Mouse (Mus musculus) kidney, postnatal 0 days (tissue): ENCODE measurements around the gene Mtfmt. TPM values are rescaled to one million over a fixed set of nuclear protein-coding genes. Genes with fewer than 3 reads are reported as not detected.
A peak's percentile ranks its signal among the peaks of the same experiment; 100 is the strongest.

Experiments
- ATAC-seq: fragments of 200-750 bp; cut with Nextera tagmentation; replicated peaks from 2 replicates; pipeline ENCODE4 v1.8.0; 2017; ENCODE audit warnings: low read depth, moderate number of reproducible peaks, moderate TSS enrichment, moderate library complexity; ENCODE audit not compliant: low FRiP score
- DNase-seq: peaks from one replicate; pipeline ENCODE4 v3.0.0-alpha.2; 2016; ENCODE audit warnings: low spot score
- H3K27ac ChIP-seq: fragments of 300-500 bp; sonication (generic); 2 replicates; pipeline ENCODE4 v1.5.1; 2014; ENCODE audit warnings: mild to moderate bottlenecking
- H3K27me3 ChIP-seq: fragments of 300-500 bp; sonication (generic); 2 replicates; pipeline ENCODE4 v1.6.1; 2014; ENCODE audit warnings: low read length, mixed read lengths; ENCODE audit not compliant: insufficient read depth
- H3K36me3 ChIP-seq: fragments of 300-500 bp; sonication (generic); 2 replicates; pipeline ENCODE4 v1.6.1; 2014; ENCODE audit warnings: low read length, mixed read lengths; ENCODE audit not compliant: insufficient read depth
- H3K4me1 ChIP-seq: fragments of 300-500 bp; sonication (generic); replicated peaks from 2 replicates; pipeline ENCODE4 v1.6.1; 2014; ENCODE audit warnings: antibody characterized with exemption, low read length, mixed read lengths; ENCODE audit not compliant: insufficient read depth
- H3K4me2 ChIP-seq: fragments of 300-500 bp; sonication (generic); 2 replicates; pipeline ENCODE4 v1.6.1; 2014; ENCODE audit warnings: mild to moderate bottlenecking, low read length, moderate library complexity, mixed read lengths
- H3K4me3 ChIP-seq: fragments of 300-500 bp; sonication (generic); replicated peaks from 2 replicates; pipeline ENCODE4 v1.5.1; 2014; ENCODE audit warnings: low read depth, low read length
- H3K9ac ChIP-seq: fragments of 300-500 bp; sonication (generic); 2 replicates; pipeline ENCODE4 v1.6.1; 2014; ENCODE audit warnings: low read depth, low read length
- H3K9me3 ChIP-seq: fragments of 300-500 bp; sonication (generic); replicated peaks from 2 replicates; pipeline ENCODE4 v1.6.1; 2016; ENCODE audit warnings: low read length, inconsistent platforms, mixed read lengths
- CTCF ChIP-seq: IDR thresholded peaks from 2 replicates; pipeline ENCODE4 v1.5.1; 2016; ENCODE audit warnings: antibody characterized with exemption, low read depth, mild to moderate bottlenecking, moderate library complexity
- WGBS: fragments of 180-500 bp; shearing (Covaris S2); extraction: QIAGEN DNeasy Blood & Tissue Kit; methylation state at CpG from one replicate; pipeline ENCODE4 v1.1.7; 2014; 5-methylcytosine and 5-hydroxymethylcytosine counted together
- polyA plus RNA-seq: library from polyadenylated mRNA; unstranded; fragments of >200 nt; fragmentation: Nextera tagmentation; extraction: Ambion mirVana; gene quantifications from 2 replicates; pipeline ENCODE4 v1.2.1, GENCODE M21; 2015

Mtfmt gene
- polyA plus RNA-seq, 1 experiment from 2014 or later, result 19.2 TPM

- Histone ChIP-seq H3K9me3 (no peaks in the 10 kb centered on the region), H3K4me3 (no peak overlapping the region), H3K27me3 (peaks cover 8% of the 10 kb centered on the region; the same call in 1 of the 2 replicates), H3K4me1 (no peaks in the 10 kb centered on the region; the same call in 1 of the 2 replicates), H3K4me2 (no peak overlapping the region), H3K9ac (no peak overlapping the region), H3K27ac (no peak overlapping the region), H3K36me3 (no peaks in the 10 kb centered on the region)
- no peak for ATAC-seq
- 42% methylated on average over 2 of the region's 2 CpGs for WGBS
- no peak for DNase-seq
- TF ChIP-seq CTCF, result no peak
These were observed 42.0 kb upstream of the Mtfmt start for GRCm38 (mm10) chr9:65393606-65394005.

GRCm38 (mm10) chr9:65394360-65394759, 41.2 kb upstream of the Mtfmt start:
- H3K9ac ChIP-seq, result no peak overlapping the region
- TF ChIP-seq CTCF, result no peak
- H3K27ac ChIP-seq, result no peak overlapping the region
- no peak overlapping the region for H3K4me3 ChIP-seq
- ATAC-seq, result no peak
- no peaks in the 10 kb centered on the region for H3K9me3 ChIP-seq
- H3K27me3 ChIP-seq, result peaks cover 8% of the 10 kb centered on the region; the same call in 1 of the 2 replicates
- H3K4me1 ChIP-seq, result no peaks in the 10 kb centered on the region; the same call in 1 of the 2 replicates
- DNase-seq, result no peak
- no peaks in the 10 kb centered on the region for H3K36me3 ChIP-seq
- H3K4me2 ChIP-seq, result no peak overlapping the region
- WGBS, result 53% methylated on average over 2 of the region's 2 CpGs

GRCm38 (mm10) chr9:65398279-65398678, 37.3 kb upstream of the Mtfmt start, which contains the start of gene Rasl12:
TSS of gene Rasl12 (plus strand) at chr9:65398506.
- DNase-seq, result peak; percentile 76
- peak within 1 kb of the TSS; percentile 44 for H3K4me3 ChIP-seq
- H3K9me3 ChIP-seq, result no peaks in the 10 kb centered on the region
- peak; percentile 68; the same call in 1 of the 2 replicates for ATAC-seq
- under 1% methylated on average over 24 of the region's 24 CpGs for WGBS
- H3K27me3 ChIP-seq, result no peaks in the 10 kb centered on the region
- peak within 1 kb of the TSS; percentile 55 for H3K9ac ChIP-seq
- no peak within 1 kb of the TSS for H3K27ac ChIP-seq
- H3K4me1 ChIP-seq, result no peaks in the 10 kb centered on the region; the same call in 1 of the 2 replicates
- no peak for TF ChIP-seq CTCF
- no peaks in the 10 kb centered on the region for H3K36me3 ChIP-seq
- H3K4me2 ChIP-seq, result peak within 1 kb of the TSS; percentile 76

GRCm38 (mm10) chr9:65399934-65400333, 35.6 kb upstream of the Mtfmt start:
- no peak for DNase-seq
- no peak overlapping the region for H3K27ac ChIP-seq
- TF ChIP-seq CTCF, result no peak
- WGBS, result 78% methylated on average over 6 of the region's 6 CpGs
- no peak overlapping the region for H3K4me3 ChIP-seq
- H3K9me3 ChIP-seq, result no peaks in the 10 kb centered on the region
- H3K9ac ChIP-seq, result no peak overlapping the region
- ATAC-seq, result no peak
- H3K4me1 ChIP-seq, result no peaks in the 10 kb centered on the region; the same call in 1 of the 2 replicates
- H3K36me3 ChIP-seq, result no peaks in the 10 kb centered on the region
- H3K27me3 ChIP-seq, result no peaks in the 10 kb centered on the region
- no peak overlapping the region for H3K4me2 ChIP-seq

- 67% methylated on average over 15 of the region's 15 CpGs for WGBS
- TF ChIP-seq CTCF, result no peak
- H3K27ac ChIP-seq, result no peak overlapping the region
These were observed 31.0 kb upstream of the Mtfmt start for GRCm38 (mm10) chr9:65404331-65405183.

GRCm38 (mm10) chr9:65405184-65405449, 30.5 kb upstream of the Mtfmt start:
- no peaks in the 10 kb centered on the region for H3K36me3 ChIP-seq
- H3K27me3 ChIP-seq, result no peaks in the 10 kb centered on the region
- no peaks in the 10 kb centered on the region for H3K4me1 ChIP-seq
- no peak overlapping the region for H3K4me2 ChIP-seq
- no peak for TF ChIP-seq CTCF
- H3K4me3 ChIP-seq, result no peak overlapping the region
- WGBS, result 81% methylated on average over 2 of the region's 2 CpGs
- H3K9ac ChIP-seq, result no peak overlapping the region
- H3K27ac ChIP-seq, result no peak overlapping the region
- no peak for ATAC-seq
- no peak for DNase-seq
- H3K9me3 ChIP-seq, result no peaks in the 10 kb centered on the region

More at GRCm38 (mm10) chr9:65404331-65405183, 31.0 kb upstream of the Mtfmt start:
- Histone ChIP-seq H3K4me3 (no peak overlapping the region), H3K4me2 (no peak overlapping the region), H3K27me3 (no peaks in the 10 kb centered on the region), H3K4me1 (no peaks in the 10 kb centered on the region), H3K9me3 (no peaks in the 10 kb centered on the region), H3K36me3 (no peaks in the 10 kb centered on the region), H3K9ac (0 out of 2 replicates have a peak overlapping the region, but pooled peaks have one; percentile 31)
- ATAC-seq, result no peak
- DNase-seq, result no peak
